Mouse (Mus musculus) lung, postnatal 36 days (tissue): ENCODE results near the gene Gm20716.

Experiments used
- DNase-seq: peaks from one replicate; pipeline ENCODE4 v3.0.0; 2022; ENCODE audit warnings: mixed read lengths

The Gm20716 gene

DNA sequence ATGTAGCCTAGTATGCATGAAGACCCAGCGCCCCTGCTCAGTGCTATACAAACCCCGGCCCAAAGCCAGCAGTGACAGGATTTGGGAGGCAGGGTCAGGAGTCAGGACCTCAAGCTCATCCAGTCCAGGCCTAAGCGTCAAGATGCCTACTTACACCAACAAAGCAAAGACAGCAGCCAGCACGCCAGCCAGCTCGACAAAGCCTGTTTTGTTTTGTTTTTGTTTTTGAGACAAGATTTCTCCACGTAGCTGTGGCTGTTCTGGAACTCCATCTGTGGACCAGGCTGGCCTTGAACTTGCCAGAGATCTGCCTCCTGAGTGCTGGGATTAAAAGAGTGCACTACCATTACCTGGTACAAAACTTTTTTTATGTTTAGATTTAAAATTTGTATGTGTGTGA lies 6.8 kb downstream of the Gm20716 start:
- no peak for DNase-seq

DNA sequence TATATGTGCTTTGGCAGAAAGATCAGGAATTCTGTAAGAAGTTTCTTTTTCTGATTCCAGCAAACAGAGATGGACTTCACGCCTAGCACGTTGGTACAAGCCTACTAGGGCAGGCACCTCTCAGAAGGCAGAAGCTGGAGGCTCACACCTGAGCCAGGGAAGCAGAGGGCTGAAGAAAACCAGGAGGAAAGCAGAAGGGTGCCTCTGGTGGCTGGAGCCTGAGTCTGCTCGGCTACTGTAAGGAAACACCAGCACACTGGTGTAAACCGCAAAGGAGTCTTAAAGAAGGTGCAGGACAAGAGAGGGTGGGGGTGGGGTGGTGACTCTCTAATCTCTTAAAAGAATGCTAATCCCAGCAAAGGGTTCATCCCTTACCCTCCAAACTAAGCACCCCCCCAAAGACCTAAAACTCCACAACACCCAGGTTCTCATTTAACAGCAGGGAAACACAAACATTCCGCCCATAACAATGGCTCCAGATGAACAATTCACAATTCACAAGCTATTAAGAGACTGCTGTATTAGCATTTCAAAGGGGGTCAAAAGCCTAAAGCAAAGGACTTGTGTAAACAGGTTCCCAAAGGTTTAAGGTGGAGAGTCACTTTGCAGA lies 16.3 kb downstream of the Gm20716 start:
- no peak for DNase-seq

DNA sequence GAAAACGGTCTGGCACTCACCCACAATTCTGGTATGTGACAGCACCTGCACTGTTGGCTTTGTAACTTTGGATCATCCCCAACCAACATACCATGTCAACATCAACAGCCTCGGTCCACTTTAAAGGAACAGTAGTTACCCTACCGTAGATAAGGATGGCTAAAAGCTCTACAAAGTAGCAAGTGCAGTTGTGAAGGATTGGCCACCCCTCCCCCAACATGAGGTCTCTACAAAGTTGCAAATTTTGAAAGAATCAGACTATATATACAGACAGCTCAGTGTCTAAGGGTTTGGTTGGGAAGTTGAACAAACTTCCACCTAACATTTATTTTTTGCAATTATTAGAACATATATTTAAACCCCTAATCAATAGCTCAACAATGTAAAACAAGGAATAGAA lies 22.3 kb downstream of the Gm20716 start:
- no peak for DNase-seq

DNA sequence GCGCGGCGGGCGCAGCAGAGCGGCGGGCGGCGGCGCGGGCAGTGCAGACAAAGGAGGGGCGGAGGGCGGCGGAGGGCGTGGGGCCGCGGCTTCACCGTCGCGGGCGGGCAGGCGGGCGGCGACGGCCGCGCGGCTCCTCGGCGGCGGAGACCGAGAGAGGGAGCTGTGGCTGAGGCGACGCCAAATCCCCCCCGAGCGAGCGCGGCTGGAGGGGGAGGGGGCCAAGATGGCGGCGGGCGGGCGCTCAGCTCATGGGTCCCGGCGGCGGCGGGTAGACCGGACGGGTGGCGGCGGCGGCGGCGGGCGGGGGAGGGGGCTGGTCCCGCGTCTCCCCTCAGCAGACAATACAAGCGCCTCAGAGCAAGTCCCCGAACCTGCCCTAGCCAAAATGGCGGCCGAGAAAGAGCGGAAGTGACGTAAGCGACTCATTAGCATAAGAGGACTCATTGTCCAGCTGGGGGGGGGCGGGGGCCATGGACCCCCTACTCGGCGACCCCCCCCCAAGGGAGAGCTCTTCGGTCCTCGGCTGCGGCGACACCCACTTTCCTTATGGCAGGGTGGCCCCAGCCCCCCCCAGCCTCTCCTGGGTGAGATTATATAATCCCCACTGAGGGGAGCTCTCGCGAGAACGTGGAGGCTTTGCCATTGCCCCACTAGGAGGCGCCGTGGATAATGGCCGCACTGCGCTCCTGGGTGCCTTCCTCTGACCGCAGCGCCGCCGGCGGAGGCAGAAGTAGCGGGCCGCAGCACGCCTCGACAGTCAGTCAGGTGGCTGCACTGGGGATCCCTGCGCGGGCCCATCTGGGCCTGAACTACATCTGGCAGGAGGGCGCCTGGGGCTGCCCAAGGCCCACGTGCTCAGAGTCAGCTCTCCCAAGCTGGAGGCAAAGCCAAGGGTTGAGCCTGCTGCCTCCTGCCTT lies 23.2 kb downstream of the Gm20716 start, which contains the start of gene Adnp:
Gene Adnp, minus strand, starts transcription at position 388 of the 920 bp plus-strand sequence.
- peak; percentile 97 for DNase-seq

DNA sequence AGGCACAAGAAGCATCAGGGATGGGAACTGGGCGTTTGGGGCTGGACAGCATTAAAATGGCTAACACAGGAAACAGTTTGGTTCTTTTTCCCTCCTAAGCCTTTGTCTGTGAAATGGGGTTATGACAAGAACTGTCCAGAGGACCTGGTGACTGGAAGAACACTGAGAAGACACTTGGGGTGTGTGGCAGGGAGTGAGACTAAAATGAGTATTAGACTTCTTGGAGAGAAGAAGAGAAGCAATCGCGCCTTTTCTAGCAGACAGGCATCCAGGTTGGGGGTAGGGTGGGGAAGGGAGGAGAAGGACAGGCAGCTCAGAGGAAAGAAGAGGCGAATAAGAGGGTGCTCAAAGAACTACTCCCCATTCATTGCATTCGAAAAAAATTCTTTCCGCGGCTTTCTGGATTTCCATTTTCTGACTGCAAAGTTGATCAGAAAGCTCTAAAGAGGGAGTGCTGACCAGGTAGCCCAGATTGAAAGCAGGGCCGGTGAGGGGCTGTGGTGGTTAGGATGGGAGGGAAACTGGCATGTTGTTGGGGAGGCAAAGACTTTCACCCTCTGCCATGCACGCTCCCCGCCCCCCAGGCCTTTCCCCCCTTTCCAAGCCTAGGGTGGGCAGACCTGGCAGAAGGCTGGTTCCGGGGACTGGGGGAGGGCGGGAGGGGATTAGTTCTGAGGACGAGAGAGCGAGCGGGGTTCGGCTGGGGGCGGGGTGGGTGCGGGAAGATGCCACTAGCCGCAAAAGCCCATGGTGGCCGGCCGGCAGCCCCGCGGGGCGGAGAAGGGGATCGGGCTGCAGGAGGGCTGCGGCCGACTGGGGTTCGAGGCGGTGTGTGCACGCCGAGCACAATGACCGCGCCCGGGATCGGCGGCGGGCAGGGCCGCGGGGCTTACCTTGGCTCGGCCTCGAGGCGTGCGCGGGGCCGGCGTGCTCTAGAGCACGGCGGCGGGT lies 24.2 kb downstream of the Gm20716 start:
- DNase-seq = no peak

DNA sequence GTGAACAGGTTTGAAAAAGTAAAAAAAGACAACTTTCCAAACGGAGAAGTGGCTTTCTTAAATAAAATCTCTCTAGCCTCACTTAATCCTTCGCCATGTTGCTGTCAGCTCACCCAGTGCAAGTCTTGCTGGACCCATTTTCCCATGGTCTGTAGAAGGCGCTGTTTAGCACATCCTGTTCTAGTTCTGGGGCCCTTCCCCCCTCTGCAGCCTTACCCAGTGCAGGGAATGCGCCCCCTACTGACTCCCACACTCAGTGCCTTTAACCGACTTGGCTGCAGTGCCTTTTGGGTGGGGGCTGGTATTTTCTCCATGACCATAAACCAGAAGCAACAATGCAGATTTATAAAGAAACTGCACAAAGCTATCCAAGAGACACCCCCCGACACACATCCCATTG lies 24.9 kb downstream of the Gm20716 start:
- peak; percentile 97 for DNase-seq

DNA sequence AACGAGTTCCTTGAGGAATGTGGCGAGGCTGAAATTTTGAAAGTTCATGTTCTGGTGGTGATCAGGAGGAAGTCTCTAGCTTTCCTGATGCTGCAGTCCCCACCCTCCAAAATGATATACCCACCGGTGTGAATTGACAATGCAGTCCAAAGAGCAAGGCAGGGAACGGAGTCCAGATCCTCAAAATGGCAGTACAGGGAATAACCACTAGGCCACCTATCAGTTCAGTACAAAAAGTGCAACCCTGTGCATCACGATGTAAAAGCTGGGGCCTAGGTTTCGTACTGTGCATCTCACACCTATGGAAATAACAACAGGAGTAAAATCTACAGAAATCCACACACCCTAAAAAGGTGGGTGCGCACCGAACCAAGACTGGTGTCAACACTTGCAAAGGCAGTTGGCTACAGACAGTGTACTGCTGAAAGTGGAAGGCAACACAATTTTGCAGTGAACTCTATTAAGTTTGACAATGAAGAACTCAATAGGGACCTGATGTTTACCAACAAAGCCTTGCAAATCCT lies 25.6 kb downstream of the Gm20716 start:
- DNase-seq = no peak

DNA sequence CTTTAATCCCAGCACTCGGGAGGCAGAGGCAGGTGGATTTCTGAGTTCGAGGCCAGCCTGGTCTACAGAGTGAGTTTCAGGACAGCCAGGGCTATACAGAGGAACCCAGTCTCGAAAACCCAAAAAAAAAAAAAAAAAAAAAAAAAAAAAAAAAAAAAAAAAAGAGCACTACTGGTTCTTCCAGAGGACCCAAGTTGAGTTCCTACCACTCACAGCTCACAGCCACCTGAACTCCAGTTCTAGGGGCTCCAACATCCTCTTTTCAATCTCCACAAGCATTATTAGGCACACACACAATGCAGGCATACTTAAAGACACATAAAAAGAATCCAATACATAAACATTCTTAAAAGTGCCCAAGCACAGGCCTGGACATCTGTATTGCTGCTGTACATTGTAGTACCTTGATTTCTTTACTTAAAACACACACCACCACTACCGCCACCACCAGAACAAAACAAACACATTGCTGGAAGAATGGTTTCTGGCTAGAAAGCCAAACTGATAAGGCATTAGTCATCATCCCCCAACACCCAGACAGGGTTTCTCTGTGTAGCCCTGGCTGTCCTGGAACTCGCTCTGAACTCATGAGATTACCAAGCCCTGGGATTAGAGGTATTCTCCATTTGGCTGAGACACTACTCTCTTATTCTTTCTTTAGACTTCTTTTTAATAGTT lies 30.0 kb downstream of the Gm20716 start:
- no peak for DNase-seq

DNA sequence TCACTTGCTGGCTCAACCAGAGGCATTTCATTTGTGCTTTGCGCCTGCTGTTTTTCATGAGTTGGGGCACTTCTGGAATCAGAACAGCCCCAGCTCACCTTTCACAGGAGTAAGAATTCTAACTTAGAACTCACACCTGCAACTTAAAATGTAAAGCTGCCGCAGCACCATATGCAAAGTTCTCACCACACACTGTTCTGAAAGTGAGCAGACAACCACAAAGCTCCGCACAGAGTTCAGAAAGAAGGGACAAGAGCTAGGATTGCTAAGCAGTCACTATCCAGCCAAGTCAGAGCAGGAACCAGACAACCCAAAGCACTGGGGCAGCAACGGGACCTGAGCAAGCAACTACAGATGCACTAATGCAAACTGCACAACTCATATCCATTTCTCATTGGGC lies 30.7 kb downstream of the Gm20716 start:
- no peak for DNase-seq

DNA sequence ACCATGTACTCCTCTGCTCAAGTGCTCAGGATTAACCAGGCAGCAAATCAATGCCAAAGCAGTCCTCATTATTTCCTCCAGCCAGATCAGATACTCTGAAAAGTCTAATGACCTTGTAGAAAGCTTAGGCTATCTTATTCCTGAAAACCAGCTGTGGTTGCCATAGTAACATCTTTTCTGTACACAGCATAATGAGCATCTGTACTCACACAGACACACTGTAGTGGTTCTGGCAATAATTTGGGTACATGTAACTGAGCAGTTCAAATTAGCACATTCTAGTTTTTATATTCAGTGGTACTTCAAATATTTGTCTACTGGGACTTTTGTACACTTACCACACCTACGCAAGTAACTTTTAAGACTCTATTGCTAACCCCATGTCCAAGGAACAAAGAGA lies 31.7 kb downstream of the Gm20716 start:
- DNase-seq = no peak

DNA sequence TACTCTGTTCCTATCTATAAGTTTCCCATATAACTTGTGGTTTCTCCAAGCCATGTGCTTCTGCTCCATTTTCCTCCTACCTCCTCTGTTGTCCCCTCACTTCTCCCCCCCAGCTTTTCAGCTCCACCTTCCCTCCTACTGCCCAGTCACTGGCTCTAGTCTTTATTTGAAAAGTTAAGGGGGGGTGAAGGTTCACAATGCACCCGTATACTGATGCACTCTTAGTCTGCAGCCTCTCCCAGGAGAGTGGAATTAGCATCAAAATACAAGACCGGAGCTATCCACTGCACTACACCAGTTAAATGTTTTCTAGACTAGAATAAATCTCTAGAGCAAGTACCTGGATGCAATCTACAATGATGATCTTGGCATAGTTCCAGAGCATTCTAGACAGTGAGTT lies 34.4 kb downstream of the Gm20716 start:
- no peak for DNase-seq

DNA sequence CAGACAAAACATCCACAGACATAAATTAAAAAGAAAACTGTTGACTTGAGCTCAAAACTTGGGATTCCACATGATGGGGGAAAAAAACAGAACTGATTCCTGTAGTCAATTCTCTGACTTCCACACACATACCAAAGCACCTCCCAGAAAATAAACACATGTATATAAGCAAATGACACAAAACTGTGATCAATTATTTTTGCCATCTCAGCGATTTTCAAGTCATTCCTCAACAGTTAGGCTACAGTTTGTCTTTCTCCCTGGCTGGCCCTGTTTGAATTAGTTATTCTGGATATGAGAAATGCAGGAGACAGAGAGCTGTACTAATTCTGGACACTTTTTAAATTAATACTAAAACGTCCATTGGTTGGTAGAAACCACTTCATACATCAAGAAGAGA lies 36.5 kb downstream of the Gm20716 start:
- no peak for DNase-seq

DNA sequence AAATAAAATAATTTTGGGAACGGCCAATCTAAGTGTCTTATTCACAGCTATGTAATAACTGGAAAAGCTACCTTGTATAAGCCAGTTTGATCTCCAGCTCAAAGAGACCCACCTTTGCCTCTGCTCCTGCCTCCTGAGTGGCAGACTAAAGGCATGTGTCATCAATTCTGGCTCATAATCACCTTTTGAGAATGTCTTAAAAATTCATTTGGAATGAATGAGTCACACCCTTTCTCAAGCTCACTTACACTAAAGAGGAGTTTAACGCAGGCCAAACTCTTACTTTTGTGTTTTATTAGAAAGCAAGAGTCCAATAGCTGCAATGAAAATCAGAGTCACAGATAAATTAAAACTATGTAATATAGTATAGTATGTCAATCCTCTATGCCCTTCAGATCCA lies 38.3 kb downstream of the Gm20716 start:
- DNase-seq = no peak

DNA sequence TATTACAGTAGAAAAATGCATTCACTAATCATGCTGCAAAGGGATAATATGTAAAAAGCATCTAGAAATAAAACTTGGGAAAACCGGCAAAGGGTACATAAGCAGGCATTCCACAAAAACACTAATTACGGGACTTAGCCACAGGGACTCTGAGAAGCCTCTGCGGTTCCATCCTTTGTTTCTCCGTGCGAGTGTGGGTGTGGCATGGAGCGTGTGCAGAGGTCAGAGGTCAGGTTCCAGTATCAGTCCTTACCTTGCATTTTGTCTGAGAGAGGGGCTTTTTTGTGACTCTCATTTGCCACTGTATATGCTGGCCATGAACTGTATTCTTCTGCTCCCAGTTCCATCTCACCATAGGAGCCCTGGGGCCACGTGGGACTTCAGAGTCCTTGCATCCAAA lies 54.2 kb downstream of the Gm20716 start:
- no peak for DNase-seq

DNA sequence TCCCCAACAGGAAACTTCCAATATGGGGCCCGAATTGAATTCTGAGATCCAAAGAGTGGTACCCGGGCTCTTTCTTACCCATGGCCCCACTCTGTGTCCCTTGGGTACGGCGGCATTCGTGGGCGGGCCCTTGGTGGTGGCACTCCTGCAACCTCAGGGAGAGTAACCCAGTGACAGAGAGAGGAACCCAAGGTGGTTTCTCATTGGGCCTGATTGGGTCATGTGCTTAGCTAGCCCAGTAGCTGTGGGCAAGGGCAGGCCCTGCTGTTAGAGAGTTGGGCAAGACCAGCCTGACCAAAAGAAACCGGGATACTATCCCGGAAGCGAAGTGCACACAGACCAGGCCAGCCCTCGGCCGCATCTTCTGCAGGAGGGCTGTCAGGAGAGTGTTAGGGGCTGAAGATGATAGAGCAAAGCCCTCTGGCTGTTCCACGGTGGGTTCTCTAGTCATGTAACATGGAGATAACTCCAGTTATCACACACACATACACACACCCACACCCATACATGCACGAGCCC lies 59.9 kb downstream of the Gm20716 start:
- DNase-seq = peak; percentile 92

DNA sequence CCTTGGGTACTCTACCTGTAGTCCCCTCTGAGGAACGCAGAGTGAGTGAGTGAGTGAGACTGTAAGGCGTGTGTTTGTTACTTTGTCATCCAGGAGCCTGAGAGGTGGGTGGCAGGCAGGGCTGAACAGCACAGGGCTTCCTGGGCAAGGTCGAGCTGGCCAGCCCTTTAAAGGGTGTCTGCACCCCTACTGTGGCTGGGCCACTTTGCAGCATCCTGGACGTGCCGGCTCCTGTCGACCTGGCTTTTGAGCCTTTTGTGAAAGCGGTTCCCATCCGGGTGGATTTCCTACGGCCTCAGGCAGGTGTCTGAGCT lies 60.4 kb downstream of the Gm20716 start:
- no peak for DNase-seq

DNA sequence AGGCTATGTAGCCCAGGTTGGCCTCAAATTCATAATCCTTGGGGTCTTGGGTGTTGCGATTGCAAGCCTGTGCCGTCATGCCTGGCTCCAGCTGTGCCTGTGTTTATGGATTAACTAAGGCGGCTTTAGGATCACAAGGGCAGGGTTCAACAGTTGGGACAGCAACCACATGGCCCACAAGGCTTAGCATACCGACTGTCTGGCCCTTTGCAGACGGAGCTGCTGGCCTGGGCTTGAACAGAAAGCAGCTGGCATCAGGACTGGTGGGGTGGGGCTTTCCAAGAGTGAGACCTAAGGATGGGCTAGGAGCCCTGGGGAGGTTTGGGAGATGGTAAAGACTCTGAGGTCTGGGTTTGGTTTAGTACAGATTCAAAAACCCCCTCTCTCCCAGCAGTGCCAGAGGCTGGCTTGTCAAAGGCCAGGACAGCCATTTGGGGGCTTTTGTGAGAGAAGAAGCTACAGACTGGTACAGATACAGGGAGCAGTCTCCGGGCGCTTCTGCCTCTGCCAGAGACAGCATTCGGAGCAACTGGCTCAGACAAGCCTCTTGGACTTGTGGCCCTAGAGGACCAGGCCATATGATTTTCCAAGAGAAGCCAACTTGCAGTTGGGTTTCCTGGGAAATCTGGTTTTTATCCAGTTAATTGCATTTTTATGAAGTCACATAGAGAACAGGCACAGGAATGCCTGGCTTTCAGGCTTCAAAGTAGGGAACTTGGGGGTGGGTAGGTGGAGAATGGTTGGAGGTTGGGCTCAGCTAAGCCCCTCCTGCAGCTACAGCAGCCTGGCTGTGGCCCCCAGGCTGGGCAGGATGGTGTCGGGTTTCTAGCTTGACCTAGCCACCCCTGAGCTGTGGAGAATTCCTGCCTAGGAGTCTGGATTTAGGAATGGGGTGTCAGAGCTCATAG lies 61.0 kb downstream of the Gm20716 start:
- peak; percentile 42 for DNase-seq

DNA sequence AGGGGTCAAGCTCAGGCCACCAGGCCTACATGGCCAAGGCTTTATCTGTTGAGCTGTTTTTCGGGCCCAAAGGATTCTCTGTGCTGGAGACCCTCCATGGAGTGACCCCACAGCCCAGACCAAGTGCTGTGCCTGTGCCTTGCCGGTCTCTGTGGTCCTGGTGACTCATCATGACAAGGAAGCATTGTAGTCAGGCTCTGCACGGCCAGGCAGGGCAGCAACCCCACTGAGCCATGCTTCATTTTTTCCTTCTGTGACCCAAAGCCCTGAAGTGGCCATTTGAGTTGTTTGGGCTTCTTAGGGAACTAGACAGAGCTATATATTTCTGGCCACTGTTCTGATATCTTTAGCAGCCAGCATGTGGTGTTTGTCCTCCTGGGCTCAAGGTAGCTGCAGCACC lies 62.4 kb downstream of the Gm20716 start:
- no peak for DNase-seq

DNA sequence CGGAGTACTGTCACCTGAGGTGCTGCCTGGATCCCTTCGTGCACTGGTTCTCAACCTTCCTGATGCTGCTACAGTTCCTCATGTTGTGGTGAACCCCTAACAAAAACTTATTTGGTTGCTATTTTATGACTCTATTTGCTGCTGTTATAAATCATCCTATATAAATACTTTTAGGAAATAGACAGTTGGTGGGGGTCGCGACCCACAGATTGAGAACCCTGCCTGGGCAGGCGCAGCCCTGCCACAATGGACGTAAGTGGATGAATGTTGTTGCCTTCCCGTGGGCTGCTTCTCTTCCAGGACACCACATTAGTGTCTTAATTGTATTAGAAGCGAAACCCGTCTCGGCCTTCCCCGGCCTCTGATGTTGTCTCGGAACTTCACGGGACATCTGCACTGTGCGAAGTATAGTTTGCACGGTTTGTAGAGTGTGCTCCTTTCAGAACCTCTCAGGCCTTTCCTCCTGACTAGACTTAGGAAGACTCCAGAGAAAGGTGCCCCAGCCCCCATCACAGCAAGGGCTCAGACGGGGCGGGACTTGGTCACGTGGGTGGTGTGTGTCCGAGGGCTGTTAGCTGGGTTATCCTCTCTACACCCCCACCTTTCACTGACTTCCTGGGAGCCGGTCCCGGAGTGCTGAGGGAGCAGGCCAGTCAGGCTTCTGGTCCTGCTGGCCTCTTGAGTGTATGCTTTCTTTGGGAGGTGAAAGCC lies 63.3 kb downstream of the Gm20716 start:
- peak; percentile 46 for DNase-seq

DNA sequence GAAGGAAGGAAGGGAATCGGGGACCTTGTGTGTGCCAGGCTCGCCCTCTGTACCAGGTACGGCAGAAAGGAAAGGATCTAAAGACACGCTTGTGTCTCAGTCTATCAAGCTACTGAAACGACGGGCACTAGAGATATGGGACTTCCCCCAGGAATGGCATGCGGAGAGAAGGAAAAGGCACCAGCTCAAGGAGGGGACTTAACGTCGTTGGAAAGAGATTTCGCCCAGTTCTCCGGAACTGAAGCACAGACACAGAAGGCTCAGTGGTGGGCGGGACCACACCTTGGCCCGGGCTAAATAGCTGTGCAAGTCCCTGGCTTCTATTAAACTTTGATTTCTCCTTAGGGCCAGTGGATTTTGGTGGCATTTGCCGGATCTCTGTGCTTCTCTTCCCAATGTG lies 68.2 kb downstream of the Gm20716 start:
- DNase-seq = no peak
